Mouse (Mus musculus) gastrocnemius, adult 2 months (tissue): ENCODE results near the gene Kcnk10. TPM values are rescaled to one million over a fixed set of nuclear protein-coding genes. Genes with fewer than 3 reads are reported as not detected.

ENCODE experiments used
- DNase-seq: peaks from one replicate; pipeline ENCODE4 v3.0.0; 2022
- H3K27ac ChIP-seq: fragments of 200-600 bp; 2 replicates; pipeline ENCODE4 v1.8.1; 2022; ENCODE audit warnings: mild to moderate bottlenecking
- H3K4me3 ChIP-seq: fragments of 200-600 bp; 2 replicates; pipeline ENCODE4 v1.8.1; 2022; ENCODE audit warnings: mild to moderate bottlenecking, moderate library complexity
- CTCF ChIP-seq: fragments of 200-600 bp; IDR thresholded peaks from 2 replicates; pipeline ENCODE4 v1.8.1; 2022; ENCODE audit warnings: antibody characterized with exemption, mild to moderate bottlenecking, moderate library complexity
- intact Hi-C: fragments of 180-260 bp; cut with DNase I; formaldehyde crosslinking; loops from one replicate; pipeline ENCODE4 v1.15.1; 2025
- total RNA-seq, 2 experiments: library from RNA; stranded (reverse); gene quantifications; 2 replicates each; pipeline ENCODE4 v1.2.3; 2021

Kcnk10 gene
- total RNA-seq, 2 experiments from 2014 or later: not detected

- DNase-seq: no peak
- intact Hi-C loops: no loop called here
- no peak overlapping the region for H3K27ac ChIP-seq
- no peak for TF ChIP-seq CTCF
- H3K4me3 ChIP-seq: no peak overlapping the region
These were observed 110.3 kb downstream of the Kcnk10 start for GRCm38 (mm10) chr12:98467793-98468192.

GRCm38 (mm10) chr12:98459889-98460288 lies 118.2 kb downstream of the Kcnk10 start:
- intact Hi-C loops: no loop called here
- DNase-seq: no peak
- no peak overlapping the region for H3K4me3 ChIP-seq
- peak; percentile 51 for TF ChIP-seq CTCF
- no peak overlapping the region for H3K27ac ChIP-seq

GRCm38 (mm10) chr12:98458944-98459343 lies 119.2 kb downstream of the Kcnk10 start:
- TF ChIP-seq CTCF: no peak
- intact Hi-C loops: no loop called here
- Histone ChIP-seq H3K4me3 (no peak overlapping the region), H3K27ac (no peak overlapping the region)
- no peak for DNase-seq

DNA sequence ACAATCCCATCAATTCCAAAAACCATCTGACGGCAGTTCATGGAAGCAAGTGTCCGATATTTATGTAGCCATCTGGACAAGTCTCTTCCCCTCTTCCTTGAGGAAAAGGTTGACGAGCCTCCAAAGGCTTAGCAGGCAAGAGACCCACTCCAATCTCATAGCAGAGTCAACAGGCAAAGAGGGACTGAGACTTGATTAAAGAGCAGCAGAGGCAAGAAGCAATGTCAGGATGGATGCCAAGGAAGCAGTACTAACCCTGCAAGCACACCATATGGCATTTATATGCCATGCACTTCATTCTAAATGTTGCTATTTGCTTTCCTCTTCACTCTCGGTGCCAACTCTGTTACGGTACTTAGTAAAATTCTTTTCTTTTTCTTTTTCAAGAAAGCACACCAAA lies 119.6 kb downstream of the Kcnk10 start:
- DNase-seq: no peak
- no peak for TF ChIP-seq CTCF
- H3K4me3 ChIP-seq: no peak overlapping the region
- intact Hi-C loops: no loop called here
- no peak overlapping the region for H3K27ac ChIP-seq

- Histone ChIP-seq H3K27ac (no peak overlapping the region), H3K4me3 (no peak overlapping the region)
- no peak for DNase-seq
- intact Hi-C loops: no loop called here
- TF ChIP-seq CTCF: no peak
These were observed 124.9 kb downstream of the Kcnk10 start for GRCm38 (mm10) chr12:98453161-98453560.

DNA sequence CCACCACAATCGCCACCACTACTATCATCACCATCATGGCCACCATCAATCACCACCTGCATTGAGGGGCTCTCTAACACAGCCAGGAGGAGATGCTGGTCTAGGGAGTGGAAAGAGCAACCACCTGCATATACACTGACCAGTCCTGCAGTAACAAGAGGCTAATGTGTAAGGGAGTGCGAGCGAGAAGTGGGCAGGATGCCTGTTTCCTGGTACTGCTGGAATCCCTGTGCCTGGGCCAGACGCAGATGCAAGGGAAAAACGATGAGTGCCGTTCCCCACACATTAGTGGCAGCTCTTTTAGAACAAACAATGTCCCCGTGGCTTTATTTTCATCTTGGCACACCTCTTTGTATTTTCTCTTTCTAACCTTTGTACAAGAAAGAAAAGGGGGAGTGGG lies 125.5 kb downstream of the Kcnk10 start:
- intact Hi-C loops: no loop called here
- no peak overlapping the region for H3K4me3 ChIP-seq
- no peak overlapping the region for H3K27ac ChIP-seq
- DNase-seq: no peak
- no peak for TF ChIP-seq CTCF

GRCm38 (mm10) chr12:98445637-98446036 lies 132.5 kb downstream of the Kcnk10 start:
- H3K27ac ChIP-seq: no peak overlapping the region
- H3K4me3 ChIP-seq: no peak overlapping the region
- TF ChIP-seq CTCF: no peak
- DNase-seq: no peak
- intact Hi-C loops: no loop called here

- intact Hi-C loops: no loop called here
- DNase-seq: no peak
- TF ChIP-seq CTCF: no peak
- H3K27ac ChIP-seq: no peak overlapping the region
- H3K4me3 ChIP-seq: no peak overlapping the region
These were observed 133.2 kb downstream of the Kcnk10 start for GRCm38 (mm10) chr12:98444860-98445259.

- Histone ChIP-seq H3K27ac (no peak overlapping the region), H3K4me3 (no peak overlapping the region)
- intact Hi-C loops: no loop called here
- DNase-seq: no peak
- TF ChIP-seq CTCF: no peak
These were observed 134.4 kb downstream of the Kcnk10 start for GRCm38 (mm10) chr12:98443754-98444153.

- intact Hi-C loops: no loop called here
- no peak for TF ChIP-seq CTCF
- Histone ChIP-seq H3K27ac (no peak overlapping the region), H3K4me3 (no peak overlapping the region)
- no peak for DNase-seq
These were observed 140.0 kb downstream of the Kcnk10 start for GRCm38 (mm10) chr12:98438080-98438479.

DNA sequence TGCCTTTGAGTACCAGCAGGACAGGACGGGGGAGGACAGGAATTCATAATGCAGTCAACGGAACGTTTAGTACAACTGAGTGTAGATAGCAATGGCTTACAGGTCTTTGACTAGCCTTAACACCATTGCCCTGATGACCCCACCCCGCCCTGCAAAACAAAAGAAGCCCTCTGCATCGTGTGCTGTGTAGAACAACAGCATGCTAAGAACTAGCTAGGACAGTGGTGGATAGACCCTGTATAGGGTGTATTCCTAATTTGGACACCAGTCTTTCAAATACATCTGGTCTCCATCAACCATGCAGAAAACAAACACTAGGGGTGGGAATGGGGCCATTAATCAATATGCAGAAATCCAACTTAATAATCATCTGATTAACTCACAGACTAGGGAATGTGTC lies 147.4 kb downstream of the Kcnk10 start:
- TF ChIP-seq CTCF: no peak
- intact Hi-C loops: no loop called here
- no peak overlapping the region for H3K27ac ChIP-seq
- DNase-seq: no peak
- no peak overlapping the region for H3K4me3 ChIP-seq

- intact Hi-C loops: no loop called here
- no peak for DNase-seq
- H3K4me3 ChIP-seq: no peak overlapping the region
- no peak for TF ChIP-seq CTCF
- no peak overlapping the region for H3K27ac ChIP-seq
These were observed 156.8 kb downstream of the Kcnk10 start for GRCm38 (mm10) chr12:98421340-98421739.

GRCm38 (mm10) chr12:98419849-98420248 lies 158.3 kb downstream of the Kcnk10 start:
- intact Hi-C loops: no loop called here
- no peak for DNase-seq
- no peak for TF ChIP-seq CTCF
- Histone ChIP-seq H3K4me3 (no peak overlapping the region), H3K27ac (no peak overlapping the region)

- Histone ChIP-seq H3K4me3 (no peak overlapping the region), H3K27ac (no peak overlapping the region)
- TF ChIP-seq CTCF: no peak
- intact Hi-C loops: no loop called here
- no peak for DNase-seq
These were observed 168.5 kb downstream of the Kcnk10 start for GRCm38 (mm10) chr12:98409580-98409979.

DNA sequence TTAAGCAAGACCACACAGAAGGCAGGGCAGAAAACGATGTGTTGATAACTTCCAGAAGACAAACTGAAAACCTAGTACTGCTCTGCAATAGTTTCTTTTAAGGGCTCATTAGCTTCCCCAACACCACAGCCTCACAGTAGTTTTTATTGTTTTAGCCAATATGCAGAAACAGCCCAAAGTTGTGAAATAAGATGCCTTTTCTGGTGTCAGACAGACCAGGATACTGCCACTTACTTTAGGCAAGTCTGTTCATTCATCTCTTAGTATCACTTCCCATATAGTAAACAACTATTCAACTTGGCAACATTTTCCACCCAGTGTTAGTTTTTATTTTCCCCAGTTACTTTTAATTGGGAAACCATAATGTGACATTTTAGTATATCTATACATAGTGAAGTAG lies 171.5 kb downstream of the Kcnk10 start:
- H3K27ac ChIP-seq: no peak overlapping the region
- no peak overlapping the region for H3K4me3 ChIP-seq
- DNase-seq: no peak
- intact Hi-C loops: no loop called here
- no peak for TF ChIP-seq CTCF
